Mouse (Mus musculus) megakaryocyte-erythroid progenitor cell, adult 5-6 weeks (primary cell): ENCODE measurements at regions not wholly inside any gene's neighbourhood (a gene's known extent, or its start where the extent isn't known, plus 50 kb on each side); places are given as distances from the start of the nearest gene placed in this dataset.

Source experiments
- ATAC-seq: replicated peaks from 2 replicates; pipeline ENCODE4 v1.8.0; 2016; ENCODE audit warnings: mild to moderate bottlenecking, inconsistent platforms; ENCODE audit not compliant: severe bottlenecking, poor library complexity, low FRiP score, low TSS enrichment

- ATAC-seq: no peak
Observed at GRCm38 (mm10) chr4:105282681-105283462, 125.7 kb downstream of the Plpp3 start.

- ATAC-seq: no peak
Observed at GRCm38 (mm10) chr4:105285431-105286013, 128.4 kb downstream of the Plpp3 start.

- no peak for ATAC-seq
Observed at GRCm38 (mm10) chr4:105286299-105286698, 129.2 kb downstream of the Plpp3 start.

GRCm38 (mm10) chr4:105286809-105287208 lies 129.7 kb downstream of the Plpp3 start:
- no peak for ATAC-seq

- ATAC-seq: no peak
Observed at GRCm38 (mm10) chr4:105287419-105287818, 130.3 kb downstream of the Plpp3 start.

- ATAC-seq: no peak
Observed at GRCm38 (mm10) chr4:105289635-105290034, 132.5 kb downstream of the Plpp3 start.

- no peak for ATAC-seq
Observed at GRCm38 (mm10) chr4:105290847-105291475, 133.8 kb downstream of the Plpp3 start.

- ATAC-seq: no peak
Observed at GRCm38 (mm10) chr4:105291503-105291902, 134.4 kb downstream of the Plpp3 start.

- no peak for ATAC-seq
Observed at GRCm38 (mm10) chr4:105299358-105299757, 142.2 kb downstream of the Plpp3 start.

GRCm38 (mm10) chr4:105301547-105301946 lies 144.4 kb downstream of the Plpp3 start:
- no peak for ATAC-seq

- no peak for ATAC-seq
Observed at GRCm38 (mm10) chr4:105304166-105304565, 147.0 kb downstream of the Plpp3 start.

- no peak for ATAC-seq
Observed at GRCm38 (mm10) chr4:105305931-105306330, 148.8 kb downstream of the Plpp3 start.

GRCm38 (mm10) chr4:105307356-105307755 lies 150.2 kb downstream of the Plpp3 start:
- no peak for ATAC-seq

GRCm38 (mm10) chr4:105307905-105308304 lies 150.8 kb downstream of the Plpp3 start:
- ATAC-seq: no peak

- ATAC-seq: no peak
Observed at GRCm38 (mm10) chr4:105308971-105309488, 151.9 kb downstream of the Plpp3 start.

GRCm38 (mm10) chr4:105312643-105313042 lies 155.5 kb downstream of the Plpp3 start:
- ATAC-seq: no peak

GRCm38 (mm10) chr4:105313151-105313818 lies 156.1 kb downstream of the Plpp3 start:
- ATAC-seq: no peak

GRCm38 (mm10) chr4:105315095-105315494 lies 157.9 kb downstream of the Plpp3 start:
- no peak for ATAC-seq

GRCm38 (mm10) chr4:105316478-105317206 lies 159.5 kb downstream of the Plpp3 start:
- ATAC-seq: peak; percentile 90
